Mouse (Mus musculus): ENCODE results near the gene Gm1604a.
"Not testable (repeated sequence)": the region's sequence is repeated elsewhere in the genome, so short reads cannot be mapped to it uniquely, and the experiment has no call there.

Gene Gm1604a

GRCm38 (mm10) chr17:7025257-7025656 lies at the start of gene Gm1604a:
Gene Gm1604a (plus strand): TSS chr17:7025568.
- not testable (repeated sequence) for DNase-seq (ENCODE audit: low spot score)

GRCm38 (mm10) chr17:6978287-6979248 lies 46.8 kb upstream of the Gm1604a start, which contains the start of gene Gm49721:
Gene Gm49721 (plus strand): TSS chr17:6978904.
- peak; percentile 45 for DNase-seq (ENCODE audit: low spot score)

- peak; percentile 9 for DNase-seq (ENCODE audit: low spot score)
Observed at GRCm38 (mm10) chr17:6979380-6979779, 46.0 kb upstream of the Gm1604a start.

- DNase-seq (ENCODE audit: low spot score): not testable (repeated sequence)
Observed at GRCm38 (mm10) chr17:6980144-6980543, 45.2 kb upstream of the Gm1604a start.

- not testable (repeated sequence) for DNase-seq (ENCODE audit: low spot score)
Observed at GRCm38 (mm10) chr17:6986118-6986517, 39.2 kb upstream of the Gm1604a start.

- not testable (repeated sequence) for DNase-seq (ENCODE audit: low spot score)
Observed at GRCm38 (mm10) chr17:6995504-6995903, 29.9 kb upstream of the Gm1604a start.

- DNase-seq (ENCODE audit: low spot score): not testable (repeated sequence)
Observed at GRCm38 (mm10) chr17:6996826-6997225, 28.5 kb upstream of the Gm1604a start.

- not testable (repeated sequence) for DNase-seq (ENCODE audit: low spot score)
Observed at GRCm38 (mm10) chr17:6997778-6998490, 27.4 kb upstream of the Gm1604a start.

- not testable (repeated sequence) for DNase-seq (ENCODE audit: low spot score)
Observed at GRCm38 (mm10) chr17:7001790-7002585, 23.4 kb upstream of the Gm1604a start.

- not testable (repeated sequence) for DNase-seq (ENCODE audit: low spot score)
Observed at GRCm38 (mm10) chr17:7003392-7003791, 22.0 kb upstream of the Gm1604a start.

- DNase-seq (ENCODE audit: low spot score): not testable (repeated sequence)
Observed at GRCm38 (mm10) chr17:7005646-7006045, 19.7 kb upstream of the Gm1604a start.

GRCm38 (mm10) chr17:7008885-7009284 lies 16.5 kb upstream of the Gm1604a start:
- DNase-seq (ENCODE audit: low spot score): not testable (repeated sequence)

- DNase-seq (ENCODE audit: low spot score): not testable (repeated sequence)
Observed at GRCm38 (mm10) chr17:7009440-7009839, 15.9 kb upstream of the Gm1604a start.

GRCm38 (mm10) chr17:7009901-7010300 lies 15.5 kb upstream of the Gm1604a start:
- not testable (repeated sequence) for DNase-seq (ENCODE audit: low spot score)

- not testable (repeated sequence) for DNase-seq (ENCODE audit: low spot score)
Observed at GRCm38 (mm10) chr17:7014190-7014589, 11.2 kb upstream of the Gm1604a start.

- DNase-seq (ENCODE audit: low spot score): not testable (repeated sequence)
Observed at GRCm38 (mm10) chr17:7025764-7026346, 487 bp downstream of the Gm1604a start.

- DNase-seq (ENCODE audit: low spot score): not testable (repeated sequence)
Observed at GRCm38 (mm10) chr17:7030204-7030603, 4.8 kb downstream of the Gm1604a start.

GRCm38 (mm10) chr17:7030622-7031174 lies 5.3 kb downstream of the Gm1604a start:
- DNase-seq (ENCODE audit: low spot score): not testable (repeated sequence)

- DNase-seq (ENCODE audit: low spot score): not testable (repeated sequence)
Observed at GRCm38 (mm10) chr17:7033192-7034166, 8.1 kb downstream of the Gm1604a start.
